Mouse (Mus musculus) forebrain, embryonic 13.5 days (tissue): Measurements from ENCODE around the gene Cnbd2. TPM values are rescaled to one million over a fixed set of nuclear protein-coding genes. Genes with fewer than 3 reads are reported as not detected.

Experiments
- ATAC-seq: fragments of 200-750 bp; cut with Nextera tagmentation; 2 replicates; pipeline ENCODE4 v1.8.0; 2017
- H3K27ac ChIP-seq: fragments of 300-500 bp; sonication (generic); 2 replicates; pipeline ENCODE4 v1.5.1; 2015; ENCODE audit warnings: inconsistent platforms, mild to moderate bottlenecking, moderate library complexity
- H3K27me3 ChIP-seq: fragments of 300-500 bp; sonication (generic); 2 replicates; pipeline ENCODE4 v1.6.1; 2015; ENCODE audit warnings: mild to moderate bottlenecking, inconsistent platforms
- H3K36me3 ChIP-seq: fragments of 300-500 bp; sonication (generic); 2 replicates; pipeline ENCODE4 v1.6.1; 2015; ENCODE audit warnings: mild to moderate bottlenecking, inconsistent platforms; ENCODE audit not compliant: poor library complexity, severe bottlenecking
- H3K4me1 ChIP-seq: fragments of 300-500 bp; sonication (generic); 2 replicates; pipeline ENCODE4 v1.6.1; 2015; ENCODE audit warnings: inconsistent platforms
- H3K4me2 ChIP-seq: fragments of 300-500 bp; sonication (generic); 2 replicates; pipeline ENCODE4 v1.6.1; 2015; ENCODE audit warnings: inconsistent platforms, mild to moderate bottlenecking, moderate library complexity
- H3K4me3 ChIP-seq: fragments of 300-500 bp; sonication (generic); 2 replicates; pipeline ENCODE4 v1.5.1; 2015; ENCODE audit warnings: mild to moderate bottlenecking, inconsistent platforms
- H3K9ac ChIP-seq: fragments of 300-500 bp; sonication (generic); 2 replicates; pipeline ENCODE4 v1.6.1; 2015; ENCODE audit warnings: mild to moderate bottlenecking, inconsistent platforms
- H3K9me3 ChIP-seq: fragments of 300-500 bp; sonication (generic); replicated peaks from 2 replicates; pipeline ENCODE4 v1.6.1; 2016; ENCODE audit warnings: inconsistent platforms
- WGBS: fragments of 180-500 bp; shearing (Covaris S2); methylation state at CpG from one replicate; pipeline ENCODE4 v1.1.7; 2015; 5-methylcytosine and 5-hydroxymethylcytosine counted together
- polyA plus RNA-seq: library from polyadenylated mRNA; unstranded; fragments of >200 nt; fragmentation: Nextera tagmentation; extraction: Ambion mirVana; gene quantifications from 2 replicates; pipeline ENCODE4 v1.2.1, GENCODE M21; 2015

Cnbd2 gene
- polyA plus RNA-seq = 5.4 and 5.7 TPM in 2 replicates

DNA sequence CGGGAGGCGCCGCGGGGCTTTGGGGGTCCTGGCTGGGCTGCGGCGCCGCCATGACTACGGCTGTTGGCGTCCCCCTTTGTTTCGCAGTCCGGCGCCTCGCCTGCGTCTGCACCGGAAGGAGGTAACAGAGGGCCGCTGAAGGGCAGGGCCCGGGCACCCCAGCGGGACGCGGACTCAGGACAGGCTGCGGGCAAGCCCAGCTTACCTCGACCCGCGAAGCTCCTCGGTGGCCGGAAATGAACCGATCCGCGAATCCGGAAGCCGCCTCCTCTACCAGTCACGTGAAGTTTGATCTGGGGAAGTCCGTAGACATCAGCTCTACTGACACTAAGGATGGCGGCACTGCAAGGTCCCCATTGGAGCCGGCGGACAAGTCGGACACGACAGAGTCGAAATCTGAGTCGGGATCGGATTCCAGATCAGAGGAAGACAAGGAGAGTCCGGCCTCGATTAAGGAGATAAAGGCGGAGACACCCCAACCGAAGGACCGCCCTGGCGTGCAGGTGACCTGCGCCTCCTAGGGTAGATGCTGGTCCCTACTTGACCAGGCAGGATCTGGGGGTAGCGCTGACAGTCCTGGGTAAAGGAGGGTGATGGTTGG, at the start of gene Cnbd2, which contains the start of gene Scand1:
Gene Cnbd2, plus strand, starts transcription at position 3 of the 601 bp plus-strand sequence.
Gene Scand1, minus strand, starts transcription at position 408 of the 601 bp plus-strand sequence.
- no peaks in the 10 kb centered on the region for H3K9me3 ChIP-seq
- peak within 1 kb of the TSS; percentile 89 for H3K4me2 ChIP-seq
- peak within 1 kb of the TSS; percentile 96 for H3K9ac ChIP-seq
- H3K27ac ChIP-seq = peak within 1 kb of the TSS; percentile 96
- H3K36me3 ChIP-seq = peaks cover 6% of the 10 kb centered on the region
- under 1% methylated on average over 42 of the region's 49 CpGs for WGBS
- H3K4me3 ChIP-seq = peak within 1 kb of the TSS; percentile 88
- no peaks in the 10 kb centered on the region for H3K27me3 ChIP-seq
- H3K4me1 ChIP-seq = peaks cover 12% of the 10 kb centered on the region
- ATAC-seq = peak; percentile 94

DNA sequence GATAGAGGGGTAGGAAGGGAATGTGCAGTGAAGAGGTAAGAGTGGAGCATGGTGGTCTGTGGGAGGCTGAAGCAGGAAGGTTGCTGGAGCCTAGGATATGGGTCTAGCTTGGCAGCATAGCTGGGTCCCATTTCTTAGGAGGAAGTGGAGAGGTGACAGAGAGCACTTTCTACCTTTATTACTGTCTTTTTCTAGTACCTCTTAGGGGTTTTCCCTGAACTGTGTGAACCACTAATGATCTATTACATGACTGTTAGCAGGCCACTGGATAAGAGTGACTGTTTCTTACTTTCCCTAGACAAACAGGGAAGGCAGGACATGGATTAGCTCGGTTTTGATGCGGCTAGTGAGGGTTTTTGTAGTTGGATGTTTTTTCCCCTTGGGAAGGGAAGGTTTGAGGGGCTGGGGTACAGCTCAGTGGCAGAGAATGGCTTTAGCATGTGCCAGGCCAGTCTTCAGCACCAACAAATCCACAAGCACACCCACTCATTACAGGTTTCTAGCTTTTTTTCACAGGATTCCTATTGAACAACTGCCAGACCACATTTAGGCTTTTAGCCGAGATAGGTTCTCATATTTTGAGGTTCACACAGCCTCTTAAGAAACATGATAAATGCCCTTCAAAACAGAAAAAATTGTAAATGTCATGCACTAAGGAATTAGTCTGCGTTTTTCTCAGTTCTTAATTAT, 48.8 kb upstream of the Cnbd2 start:
- Histone ChIP-seq H3K9me3 (no peaks in the 10 kb centered on the region), H3K27me3 (no peaks in the 10 kb centered on the region), H3K4me2 (no peak overlapping the region), H3K36me3 (peaks cover 48% of the 10 kb centered on the region), H3K4me1 (no peaks in the 10 kb centered on the region), H3K27ac (no peak overlapping the region), H3K4me3 (no peak overlapping the region), H3K9ac (no peak overlapping the region)
- 90% methylated on average over 4 of the region's 4 CpGs for WGBS
- ATAC-seq = no peak

DNA sequence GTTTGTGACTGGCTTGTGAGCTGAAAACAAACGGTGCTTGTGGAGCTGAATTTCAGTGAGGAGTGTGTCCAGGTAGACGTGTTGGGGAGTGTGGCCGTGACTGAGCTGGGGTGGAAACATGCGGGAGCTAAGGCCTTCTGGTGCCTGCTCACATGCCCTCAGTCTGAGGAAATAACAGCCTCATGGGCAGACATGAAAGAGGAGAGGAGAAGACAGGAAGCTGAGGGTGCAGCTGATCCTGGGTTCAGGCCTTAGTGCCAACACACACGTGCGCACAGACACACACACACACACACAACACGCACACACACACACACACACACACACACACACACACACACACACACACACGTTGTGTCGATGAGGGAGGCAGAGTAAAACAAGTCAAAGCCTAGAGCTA, 44.5 kb upstream of the Cnbd2 start:
- no peak overlapping the region for H3K4me3 ChIP-seq
- ATAC-seq = no peak
- peaks cover 34% of the 10 kb centered on the region for H3K36me3 ChIP-seq
- no peaks in the 10 kb centered on the region for H3K27me3 ChIP-seq
- no peak overlapping the region for H3K4me2 ChIP-seq
- no peak overlapping the region for H3K27ac ChIP-seq
- no peaks in the 10 kb centered on the region for H3K4me1 ChIP-seq
- H3K9me3 ChIP-seq = no peaks in the 10 kb centered on the region
- 94% methylated on average over 9 of the region's 9 CpGs for WGBS
- H3K9ac ChIP-seq = no peak overlapping the region

DNA sequence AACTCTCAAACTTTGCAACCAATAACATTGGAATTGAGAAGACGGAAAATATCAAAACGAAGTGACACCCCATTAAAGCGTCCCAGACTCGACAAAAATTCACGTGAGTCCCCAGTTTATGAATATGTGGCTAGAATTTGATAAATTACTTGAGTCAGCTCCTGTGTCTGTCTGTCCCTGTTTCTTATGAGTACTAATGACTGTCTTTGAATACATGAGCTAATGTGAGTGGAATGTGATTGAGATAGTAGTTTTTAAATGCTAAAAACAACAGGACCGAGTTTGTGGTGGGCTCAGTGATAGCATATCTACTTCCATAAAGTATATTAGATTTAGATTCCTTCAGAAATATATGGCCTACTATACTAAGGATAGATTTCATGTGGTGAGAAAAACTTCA, 39.5 kb upstream of the Cnbd2 start:
- no peaks in the 10 kb centered on the region for H3K9me3 ChIP-seq
- no peak overlapping the region for H3K4me3 ChIP-seq
- H3K27ac ChIP-seq = no peak overlapping the region
- peaks cover 47% of the 10 kb centered on the region for H3K36me3 ChIP-seq
- ATAC-seq = no peak
- no peak overlapping the region for H3K4me2 ChIP-seq
- H3K4me1 ChIP-seq = no peaks in the 10 kb centered on the region
- 95% methylated on average over 6 of the region's 6 CpGs for WGBS
- no peak overlapping the region for H3K9ac ChIP-seq
- H3K27me3 ChIP-seq = no peaks in the 10 kb centered on the region

DNA sequence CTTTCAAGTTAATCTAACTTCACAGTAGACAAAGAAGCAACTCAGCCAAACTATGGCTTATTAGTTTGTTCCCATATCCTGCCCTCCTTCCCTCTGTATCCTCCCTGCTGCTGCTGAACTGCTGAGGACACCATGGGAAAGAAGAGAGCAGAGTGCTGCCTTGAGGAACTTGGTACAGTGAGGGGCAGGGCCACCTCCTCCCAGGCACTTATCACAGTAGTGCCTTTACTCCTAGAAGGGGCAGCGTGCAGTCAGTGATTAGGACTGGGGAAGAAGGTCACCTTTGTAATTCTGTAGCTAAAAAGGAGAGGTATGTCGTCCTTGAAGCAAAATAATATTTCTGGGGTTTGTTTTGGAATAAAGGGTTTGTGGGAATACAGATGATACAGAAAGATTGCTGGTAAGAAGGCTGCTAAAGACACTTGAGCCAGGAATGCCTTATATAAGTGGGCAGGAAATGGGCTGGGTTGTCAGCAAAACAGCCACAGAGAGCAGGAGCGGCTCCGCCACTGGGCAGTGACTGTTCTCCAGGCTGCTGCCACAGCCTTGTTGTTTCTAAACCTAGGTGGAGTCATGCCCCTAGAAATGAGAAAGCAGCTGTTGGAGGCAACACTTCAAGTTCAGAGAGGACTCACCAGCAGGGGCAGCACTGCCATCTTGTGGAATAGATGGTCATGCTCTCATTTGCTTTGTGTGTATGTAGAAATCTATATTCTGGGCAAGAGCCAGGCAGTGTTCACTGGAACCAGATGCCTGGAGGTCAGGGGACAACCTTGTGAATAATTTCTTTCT, 33.7 kb upstream of the Cnbd2 start:
- H3K4me3 ChIP-seq = no peak overlapping the region
- H3K9ac ChIP-seq = no peak overlapping the region
- H3K9me3 ChIP-seq = no peaks in the 10 kb centered on the region
- peak overlapping the region; percentile 44 for H3K27ac ChIP-seq
- H3K4me2 ChIP-seq = no peak overlapping the region
- H3K4me1 ChIP-seq = no peaks in the 10 kb centered on the region
- H3K27me3 ChIP-seq = no peaks in the 10 kb centered on the region
- WGBS = 77% methylated on average over 4 of the region's 4 CpGs
- H3K36me3 ChIP-seq = peaks cover 45% of the 10 kb centered on the region
- ATAC-seq = peak; percentile 51; the same call in 1 of the 2 replicates

DNA sequence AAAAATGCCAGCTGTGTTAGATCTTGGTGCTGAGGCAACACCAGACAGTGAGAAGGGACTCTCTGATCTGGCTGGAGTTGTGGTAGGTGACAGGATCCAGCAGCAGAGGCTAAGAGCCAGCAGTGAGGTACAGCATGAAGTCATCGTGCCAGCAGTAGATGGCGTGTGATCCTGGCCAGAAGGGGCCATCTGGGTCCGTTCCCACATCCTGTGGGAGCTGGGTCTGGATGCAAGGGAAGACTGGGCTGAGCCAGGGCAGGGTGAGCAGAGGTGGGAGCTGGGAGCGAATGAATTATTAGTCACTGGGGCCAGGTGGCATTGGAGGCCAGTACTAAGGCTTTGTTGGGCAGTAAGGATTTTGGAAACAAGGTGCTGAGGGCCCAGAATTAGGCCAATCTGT, 30.9 kb upstream of the Cnbd2 start:
- WGBS = 83% methylated on average over 4 of the region's 4 CpGs
- H3K9me3 ChIP-seq = no peaks in the 10 kb centered on the region
- H3K9ac ChIP-seq = no peak overlapping the region
- H3K36me3 ChIP-seq = peaks cover 40% of the 10 kb centered on the region
- ATAC-seq = no peak
- no peaks in the 10 kb centered on the region for H3K4me1 ChIP-seq
- H3K27me3 ChIP-seq = no peaks in the 10 kb centered on the region
- no peak overlapping the region for H3K4me2 ChIP-seq
- no peak overlapping the region for H3K4me3 ChIP-seq
- no peak overlapping the region for H3K27ac ChIP-seq

DNA sequence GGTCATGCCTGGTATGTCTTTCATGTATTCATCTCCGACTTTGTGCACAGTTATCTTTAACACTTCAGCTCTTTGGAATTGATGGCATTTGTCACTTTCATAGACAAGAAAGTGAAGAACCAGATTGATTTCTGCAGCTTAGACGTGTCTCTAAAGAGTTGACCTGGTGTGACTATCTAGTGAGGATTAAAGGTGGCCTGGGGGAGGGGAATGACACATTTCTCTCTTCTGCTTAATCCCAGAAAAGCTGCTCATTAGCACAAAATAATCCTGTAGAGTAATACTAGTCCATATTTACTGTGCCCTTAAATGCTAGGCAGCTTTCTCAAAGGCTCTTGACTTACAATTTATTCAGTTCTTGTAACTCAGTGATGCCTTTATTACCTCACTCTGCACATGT, 26.9 kb upstream of the Cnbd2 start:
- Histone ChIP-seq H3K9ac (no peak overlapping the region), H3K4me2 (no peak overlapping the region), H3K4me1 (no peaks in the 10 kb centered on the region), H3K9me3 (no peaks in the 10 kb centered on the region), H3K4me3 (no peak overlapping the region), H3K27ac (no peak overlapping the region), H3K36me3 (peaks cover 60% of the 10 kb centered on the region), H3K27me3 (no peaks in the 10 kb centered on the region)
- ATAC-seq = no peak
- WGBS = 75% methylated on average over 2 of the region's 2 CpGs

DNA sequence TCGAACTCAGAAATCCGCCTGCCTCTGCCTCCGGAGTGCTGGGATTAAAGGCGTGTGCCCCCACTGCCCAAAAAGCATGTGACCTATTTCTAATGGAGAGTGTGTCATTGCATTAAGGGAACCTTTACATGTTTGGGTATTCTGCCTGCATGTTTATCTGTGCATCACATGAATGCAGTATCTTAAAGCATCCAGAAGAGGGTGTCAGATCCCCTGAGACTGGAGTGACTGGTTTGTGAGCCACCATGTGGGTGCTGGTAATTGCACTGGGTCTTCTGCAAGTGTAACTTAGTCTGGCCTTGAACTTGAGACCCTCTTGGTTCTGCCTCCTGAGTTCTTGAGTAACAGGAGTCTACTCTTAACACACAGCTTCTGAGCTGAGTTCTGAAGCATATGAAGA, 25.4 kb upstream of the Cnbd2 start:
- no peak for ATAC-seq
- 96% methylated on average over 4 of the region's 4 CpGs for WGBS
- H3K4me1 ChIP-seq = no peaks in the 10 kb centered on the region
- H3K9ac ChIP-seq = no peak overlapping the region
- no peaks in the 10 kb centered on the region for H3K9me3 ChIP-seq
- no peak overlapping the region for H3K4me3 ChIP-seq
- H3K36me3 ChIP-seq = peaks cover 62% of the 10 kb centered on the region
- no peaks in the 10 kb centered on the region for H3K27me3 ChIP-seq
- H3K27ac ChIP-seq = no peak overlapping the region
- H3K4me2 ChIP-seq = no peak overlapping the region

DNA sequence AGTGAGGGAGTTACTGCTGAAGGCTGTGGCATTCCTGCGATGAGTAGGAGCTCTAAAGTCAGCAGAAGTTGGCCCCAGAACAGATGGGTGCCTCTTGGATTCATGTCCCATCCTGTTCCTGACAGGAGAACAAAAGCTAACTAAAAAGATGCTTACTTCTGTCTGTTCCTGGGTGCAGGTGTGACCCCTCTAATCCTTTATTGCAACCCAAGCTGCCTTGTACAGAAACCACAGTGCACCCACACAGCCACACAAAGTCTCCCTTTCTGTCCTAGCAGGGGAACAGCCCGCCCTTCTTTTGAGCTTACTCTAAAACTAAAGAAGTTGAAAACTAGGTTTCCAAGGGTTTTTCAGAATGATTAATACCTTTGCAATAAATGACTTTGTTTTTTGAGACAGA, 23.9 kb upstream of the Cnbd2 start:
- Histone ChIP-seq H3K4me2 (no peak overlapping the region), H3K9ac (no peak overlapping the region), H3K9me3 (no peaks in the 10 kb centered on the region), H3K27me3 (no peaks in the 10 kb centered on the region), H3K4me1 (no peaks in the 10 kb centered on the region), H3K36me3 (peaks cover 65% of the 10 kb centered on the region), H3K4me3 (no peak overlapping the region), H3K27ac (no peak overlapping the region)
- 88% methylated on average over 2 of the region's 2 CpGs for WGBS
- no peak for ATAC-seq

DNA sequence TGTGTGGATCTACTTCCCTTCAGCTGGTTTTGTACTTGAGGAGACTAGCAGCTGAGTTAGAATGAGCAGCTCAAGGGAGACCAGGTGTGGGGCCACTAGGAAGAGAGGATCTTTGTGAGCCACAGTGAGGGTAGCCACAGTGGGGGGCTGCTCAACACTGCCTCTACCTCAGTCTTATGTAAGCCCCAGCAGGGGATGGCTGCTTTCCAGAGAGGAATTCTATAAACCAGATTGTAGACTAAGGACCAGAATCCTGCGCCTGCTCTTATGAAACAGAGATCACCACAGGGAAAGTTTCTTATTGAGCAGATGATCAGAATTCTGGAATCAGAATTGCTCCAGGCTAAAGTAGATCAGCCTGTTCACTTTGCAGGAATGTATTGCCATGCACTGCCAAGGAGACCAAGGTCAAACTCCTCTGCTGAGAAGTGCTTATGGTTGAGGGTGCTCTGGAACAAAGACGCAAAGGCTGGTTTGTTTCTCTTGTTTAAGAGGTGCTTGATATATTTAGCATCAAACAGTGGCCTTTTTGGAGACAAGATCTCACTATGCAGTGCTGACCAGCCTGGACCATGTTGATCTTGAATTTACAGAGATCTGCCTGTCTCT, 22.4 kb upstream of the Cnbd2 start:
- no peaks in the 10 kb centered on the region for H3K4me1 ChIP-seq
- no peak overlapping the region for H3K4me2 ChIP-seq
- H3K9ac ChIP-seq = no peak overlapping the region
- H3K4me3 ChIP-seq = no peak overlapping the region
- peaks cover 79% of the 10 kb centered on the region for H3K36me3 ChIP-seq
- no peak overlapping the region for H3K27ac ChIP-seq
- no peak for ATAC-seq
- WGBS = 82% methylated on average over 2 of the region's 2 CpGs
- no peaks in the 10 kb centered on the region for H3K9me3 ChIP-seq
- H3K27me3 ChIP-seq = no peaks in the 10 kb centered on the region

DNA sequence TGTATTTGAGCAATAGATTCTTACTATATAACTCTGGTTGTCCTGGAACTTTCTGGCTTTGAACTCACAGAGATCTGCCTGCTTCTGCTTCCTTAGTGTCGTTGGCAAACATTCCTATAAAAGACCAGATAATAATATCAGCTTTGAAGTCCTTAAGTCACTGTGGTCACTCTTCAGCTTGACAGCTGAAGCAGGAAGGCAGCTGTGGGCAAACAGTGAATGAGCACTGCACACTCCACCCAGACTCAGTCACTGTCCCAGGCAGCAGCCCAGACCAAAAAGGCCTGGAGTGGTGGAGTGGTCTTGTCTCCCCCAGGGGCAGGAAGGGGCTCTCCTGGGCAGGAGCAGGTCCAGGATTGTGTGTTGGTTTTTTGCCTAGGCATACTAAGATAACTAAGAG, 20.1 kb upstream of the Cnbd2 start:
- no peaks in the 10 kb centered on the region for H3K27me3 ChIP-seq
- H3K4me2 ChIP-seq = no peak overlapping the region
- H3K4me3 ChIP-seq = no peak overlapping the region
- H3K27ac ChIP-seq = no peak overlapping the region
- no peak overlapping the region for H3K9ac ChIP-seq
- no peaks in the 10 kb centered on the region for H3K4me1 ChIP-seq
- ATAC-seq = no peak
- 85% methylated on average over 1 of the region's 1 CpGs for WGBS
- H3K36me3 ChIP-seq = peaks cover 90% of the 10 kb centered on the region
- no peaks in the 10 kb centered on the region for H3K9me3 ChIP-seq

DNA sequence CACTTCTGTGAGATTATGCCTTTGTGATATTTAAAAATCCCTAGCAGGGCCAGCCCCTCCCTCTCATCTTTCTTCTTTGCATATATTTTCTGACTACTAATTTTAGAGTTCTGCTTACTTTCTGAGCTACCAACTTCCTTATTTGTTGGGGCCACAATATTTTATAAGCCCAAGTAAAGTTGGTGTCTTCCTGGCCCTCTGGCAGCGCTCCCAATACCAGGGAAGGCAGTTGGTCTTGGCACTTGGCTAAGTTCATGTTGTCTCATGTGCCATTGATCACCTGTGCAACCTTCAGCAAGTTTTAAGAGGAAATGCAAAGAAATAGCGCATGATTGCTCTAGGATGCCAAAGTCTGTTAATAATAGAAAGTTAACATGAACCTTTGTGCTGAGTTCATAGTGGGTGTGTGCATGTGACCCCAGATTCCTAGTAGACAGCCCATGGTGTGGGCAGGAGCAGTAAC, 16.5 kb upstream of the Cnbd2 start:
- no peaks in the 10 kb centered on the region for H3K9me3 ChIP-seq
- peaks cover 85% of the 10 kb centered on the region for H3K36me3 ChIP-seq
- H3K27me3 ChIP-seq = no peaks in the 10 kb centered on the region
- no peak overlapping the region for H3K4me2 ChIP-seq
- H3K9ac ChIP-seq = no peak overlapping the region
- H3K4me3 ChIP-seq = no peak overlapping the region
- no peak overlapping the region for H3K27ac ChIP-seq
- no peak for ATAC-seq
- WGBS = 93% methylated on average over 2 of the region's 2 CpGs
- H3K4me1 ChIP-seq = no peaks in the 10 kb centered on the region
